Mouse (Mus musculus): ENCODE data around the gene Tdgf1. TPM values are rescaled to one million over a fixed set of nuclear protein-coding genes. Genes with fewer than 3 reads are reported as not detected.
A peak's percentile ranks its signal among the peaks of the same experiment; 100 is the strongest.

Tdgf1 gene
- under 1 TPM in 1 of 2 experiments, not detected in 1; 0.10 TPM for total RNA-seq (2021)
- long read RNA-seq, experiment 1, result 0 reads
- long read RNA-seq, experiment 2, result 0 reads

DNA sequence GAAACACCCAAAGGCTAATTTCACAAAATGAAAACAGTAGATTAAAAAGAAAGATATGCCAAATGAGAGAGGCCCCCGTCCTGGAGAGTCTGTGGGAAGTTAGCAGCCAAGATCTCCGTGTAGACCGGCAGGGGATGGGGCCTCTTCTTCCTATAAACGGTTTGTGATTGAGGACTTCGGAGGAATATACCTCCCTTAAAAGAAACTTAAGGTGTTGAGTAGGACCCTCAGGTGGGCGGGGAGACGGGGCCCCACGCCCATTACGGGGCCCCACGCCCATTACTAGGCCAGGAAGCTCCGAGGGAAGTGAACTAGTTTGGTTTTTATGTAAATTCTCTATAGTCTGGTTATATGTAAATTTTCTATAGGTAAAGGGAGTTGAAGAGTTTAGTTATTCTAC is at the start of gene Tdgf1:
TSS of gene Tdgf1 (minus strand) at position 233 of the 400 bp plus-strand sequence.
- no peak for DNase-seq
- intact Hi-C loops (cut with DNase I), result no loop called here

DNA sequence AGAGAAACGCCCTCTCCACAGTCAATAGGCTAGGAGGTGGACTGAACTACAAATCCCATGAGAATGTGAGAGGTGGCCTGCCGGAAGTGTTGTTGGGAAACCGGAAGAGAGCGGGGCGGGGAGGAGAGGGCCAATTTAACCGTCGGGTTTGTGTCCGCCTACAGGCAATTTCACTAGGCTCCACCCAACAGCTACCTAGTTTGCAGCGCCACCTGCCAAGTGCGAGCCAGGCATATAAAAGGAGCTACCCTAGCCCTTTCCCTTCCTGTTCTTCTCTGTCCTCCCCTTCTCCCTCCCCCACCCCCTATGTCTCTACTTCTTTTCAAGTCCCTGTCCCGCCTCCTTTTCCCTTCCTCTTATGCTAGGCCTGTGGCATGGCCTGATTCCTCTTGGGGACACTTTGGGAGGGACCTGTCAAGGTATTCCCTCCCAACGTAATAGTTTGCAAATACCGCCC is 48.8 kb upstream of the Tdgf1 start:
- intact Hi-C loops (cut with DNase I), result loop anchor here (5.0 kb wide), 2 partner anchors 72 to 253 kb away; no protein-coding TSS in a partner anchor
- peak; percentile 69 to 77 for DNase-seq

DNA sequence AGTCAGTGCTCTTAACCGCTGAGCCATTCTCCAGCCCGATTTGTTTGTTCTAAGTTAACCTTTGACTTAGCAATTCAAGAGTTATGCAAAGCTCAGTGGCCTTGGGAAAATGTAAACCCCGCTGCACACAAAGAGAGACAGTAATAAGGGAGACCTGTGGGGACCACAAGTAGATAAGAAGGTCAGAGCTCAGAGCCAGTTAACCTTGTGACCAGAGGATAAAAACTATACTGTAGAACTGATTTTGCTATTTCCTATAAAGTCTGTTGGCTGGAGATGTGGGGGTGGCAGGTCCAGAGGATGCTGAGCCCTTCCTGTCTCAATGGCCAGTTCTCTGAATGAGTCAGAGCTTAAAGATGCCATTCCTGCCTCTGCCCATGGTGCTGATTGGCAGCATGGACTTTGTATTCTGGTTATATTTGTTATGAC is 47.3 kb upstream of the Tdgf1 start:
- intact Hi-C loops (cut with DNase I), result no loop called here
- DNase-seq, result no peak

DNA sequence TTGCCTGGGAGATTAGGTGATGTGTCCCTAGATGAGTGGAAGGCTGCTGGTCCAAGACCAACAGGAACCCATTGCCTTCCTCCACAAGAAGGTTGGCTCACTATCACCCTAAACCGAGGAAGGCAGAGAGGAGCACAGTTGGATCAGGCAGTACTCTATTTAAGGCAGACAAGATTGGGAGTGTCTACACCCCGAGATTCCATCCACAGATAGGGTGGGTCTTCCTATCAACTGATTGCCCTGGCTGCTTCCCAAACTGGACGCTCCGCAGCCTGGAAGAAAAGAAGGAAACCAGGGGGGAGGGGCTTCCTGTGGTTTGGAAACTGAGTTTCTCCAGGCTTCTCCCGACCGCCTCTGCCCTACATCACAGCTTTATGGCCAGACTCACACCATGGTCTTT is 44.2 kb upstream of the Tdgf1 start, which contains the start of gene Rtp3:
TSS of gene Rtp3 (minus strand) at position 380 of the 400 bp plus-strand sequence.
- intact Hi-C loops (cut with DNase I), result no loop called here

DNA sequence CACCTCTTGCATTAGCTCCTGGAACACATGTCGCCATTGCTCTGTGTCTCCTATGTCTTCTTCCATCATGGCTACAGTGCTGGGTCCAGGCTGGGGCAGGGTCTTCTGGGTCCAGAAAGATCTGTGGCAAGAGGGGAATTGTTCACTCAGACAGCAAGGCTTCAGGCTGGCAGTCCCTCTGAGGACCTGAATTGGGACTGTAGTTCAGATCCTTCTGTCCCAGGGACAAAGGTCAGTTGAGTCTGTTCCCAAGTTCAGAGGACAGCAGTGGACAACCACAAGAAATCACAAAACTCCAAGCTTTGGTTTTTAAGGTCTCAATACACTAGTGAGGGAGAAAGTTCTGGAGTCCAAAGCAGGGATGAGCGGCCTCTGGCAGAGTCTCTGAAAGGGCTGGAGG is 43.6 kb upstream of the Tdgf1 start:
- intact Hi-C loops (cut with DNase I), result no loop called here
- DNase-seq, result no peak

More for the DNA sequence above, 44.2 kb upstream of the Tdgf1 start, which contains the start of gene Rtp3:
- peak; percentile 42 to 57 for DNase-seq

DNA sequence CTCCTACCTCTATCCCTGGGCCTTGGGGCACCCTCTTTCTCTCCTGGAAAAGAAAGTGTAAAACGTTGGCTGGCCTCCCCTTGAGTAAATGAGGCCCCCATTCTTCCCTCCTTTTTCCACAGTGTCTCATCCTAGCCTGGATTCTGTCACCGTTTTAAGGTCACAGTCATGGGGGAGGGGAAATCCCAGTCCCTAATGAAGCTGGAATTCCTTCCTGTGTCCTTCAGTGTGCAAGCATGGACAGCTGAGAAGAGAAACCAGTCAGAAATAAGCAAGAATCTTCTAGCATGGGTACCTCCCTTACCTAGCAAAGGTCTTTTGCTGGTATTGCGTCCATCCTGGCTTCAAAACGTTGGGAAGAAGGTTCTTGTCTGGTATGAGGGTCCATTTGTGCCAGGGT is 43.2 kb upstream of the Tdgf1 start:
- intact Hi-C loops (cut with DNase I), result no loop called here
- no peak for DNase-seq

DNA sequence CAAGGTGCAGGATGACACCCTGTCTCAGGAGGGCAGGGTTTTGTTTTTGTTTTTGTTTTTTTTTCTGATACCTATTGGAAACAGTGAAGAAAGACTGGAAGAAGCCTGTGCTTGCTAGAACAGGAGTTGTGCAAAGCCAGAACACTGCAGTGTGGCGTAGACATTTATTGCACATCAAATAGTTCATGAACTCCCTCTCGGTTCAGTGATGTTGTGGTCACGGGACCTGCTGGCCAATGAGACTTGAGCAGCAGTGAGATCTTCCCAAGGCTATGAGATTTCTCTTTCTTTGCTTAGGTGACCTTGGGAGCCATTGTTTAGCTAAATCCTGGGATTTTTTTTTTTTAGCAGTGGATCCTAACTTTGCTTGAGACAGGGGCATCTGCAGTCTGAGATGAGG is 42.1 kb upstream of the Tdgf1 start:
- intact Hi-C loops (cut with DNase I), result no loop called here
- DNase-seq, result no peak

DNA sequence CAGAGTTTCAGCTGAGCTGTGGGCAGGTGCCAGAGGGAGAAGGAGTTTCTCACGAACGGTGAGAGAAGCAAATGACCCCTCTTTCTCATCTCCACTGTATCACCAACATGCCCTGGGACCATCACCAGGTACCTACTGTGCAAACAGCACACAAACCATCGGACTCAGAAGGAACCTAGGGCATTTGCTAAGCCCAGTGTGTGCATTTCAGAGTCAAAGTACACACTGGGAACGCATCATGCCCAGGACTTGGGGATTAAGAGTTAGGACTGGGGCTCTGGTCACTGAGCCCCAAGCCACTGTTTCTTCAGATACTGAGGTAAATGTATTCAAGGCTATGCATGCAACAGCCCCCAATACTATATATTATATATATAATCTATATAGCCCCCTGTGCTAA is 41.4 kb upstream of the Tdgf1 start:
- intact Hi-C loops (cut with DNase I), result no loop called here
- no peak for DNase-seq

DNA sequence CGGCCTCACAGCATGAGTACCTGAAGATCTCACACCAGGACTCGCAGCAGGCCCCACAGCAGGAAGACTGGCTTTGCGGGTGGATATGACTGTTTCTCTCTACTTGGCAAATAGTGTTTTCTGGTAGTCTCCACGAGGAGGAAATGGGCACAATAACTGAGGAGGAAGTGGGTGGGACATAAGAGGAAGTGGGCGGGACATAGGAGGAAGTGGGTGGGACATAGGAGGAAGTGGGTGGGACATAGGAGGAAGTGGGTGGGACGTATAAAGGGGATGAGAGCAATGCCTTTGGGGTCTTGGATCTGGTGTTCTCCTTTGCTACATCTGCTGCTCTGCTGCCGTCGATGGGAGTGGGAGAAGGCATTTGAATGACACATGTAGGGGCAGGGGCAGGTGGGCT is 40.0 kb upstream of the Tdgf1 start:
- no peak for DNase-seq
- intact Hi-C loops (cut with DNase I), result no loop called here

DNA sequence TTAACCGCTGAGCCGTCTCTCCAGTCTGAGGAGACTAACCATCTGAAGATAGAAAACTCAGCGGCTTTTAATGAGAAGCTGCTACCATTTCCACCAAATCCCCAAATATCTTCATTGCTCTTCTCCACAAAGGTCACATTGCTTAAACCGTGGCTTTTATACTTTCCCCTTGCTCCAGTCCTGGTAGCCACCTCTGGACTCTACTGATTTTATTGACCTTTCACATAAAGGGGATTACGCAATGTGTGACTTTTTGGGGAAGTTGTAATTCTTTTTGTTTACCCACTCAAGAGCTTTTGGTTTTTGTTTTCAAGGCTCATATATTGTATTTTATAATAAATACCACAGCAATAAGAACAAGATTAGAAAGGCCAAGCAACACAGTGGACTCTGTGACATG is 39.6 kb upstream of the Tdgf1 start:
- intact Hi-C loops (cut with DNase I), result no loop called here
- no peak for DNase-seq

DNA sequence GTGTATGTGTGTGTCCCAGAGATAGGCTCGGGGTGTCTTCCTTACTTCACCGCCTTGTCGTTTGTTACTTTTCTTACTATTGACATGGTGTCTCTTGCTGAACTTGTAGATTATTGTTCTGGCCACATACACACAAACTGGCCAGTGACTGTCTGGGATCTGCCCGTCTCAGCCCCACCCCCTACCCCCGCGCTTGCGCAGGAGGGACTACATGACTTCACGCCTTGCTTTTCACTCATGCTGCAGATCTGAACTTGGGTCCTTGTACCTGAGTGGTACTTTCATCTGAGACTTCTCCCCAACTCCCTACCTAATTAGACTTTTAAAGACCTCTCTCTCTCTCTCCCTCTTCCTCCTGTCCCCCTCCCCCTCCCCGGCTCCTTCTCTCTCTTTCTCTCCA is 38.1 kb upstream of the Tdgf1 start:
- no peak for DNase-seq
- intact Hi-C loops (cut with DNase I), result no loop called here

DNA sequence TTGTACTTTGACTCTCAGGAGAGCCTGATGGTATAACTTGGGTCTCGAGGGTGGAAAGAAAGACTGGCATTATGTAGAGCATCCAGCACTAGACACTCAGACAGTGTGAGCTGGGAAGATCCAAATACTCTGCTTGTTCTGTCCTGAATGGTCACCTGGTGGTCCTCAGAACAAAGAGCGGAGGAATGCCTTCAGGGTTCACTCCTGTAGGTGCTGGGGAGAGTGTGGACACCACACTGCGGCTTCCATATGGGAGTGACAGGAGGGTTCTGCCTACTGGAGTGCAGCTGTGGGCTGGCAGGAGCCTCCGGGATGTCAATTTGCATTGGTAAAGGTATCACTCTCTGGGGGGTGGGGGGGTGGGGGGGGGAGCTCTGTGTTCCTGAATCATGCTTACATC is 36.4 kb upstream of the Tdgf1 start:
- no peak for DNase-seq
- intact Hi-C loops (cut with DNase I), result no loop called here

DNA sequence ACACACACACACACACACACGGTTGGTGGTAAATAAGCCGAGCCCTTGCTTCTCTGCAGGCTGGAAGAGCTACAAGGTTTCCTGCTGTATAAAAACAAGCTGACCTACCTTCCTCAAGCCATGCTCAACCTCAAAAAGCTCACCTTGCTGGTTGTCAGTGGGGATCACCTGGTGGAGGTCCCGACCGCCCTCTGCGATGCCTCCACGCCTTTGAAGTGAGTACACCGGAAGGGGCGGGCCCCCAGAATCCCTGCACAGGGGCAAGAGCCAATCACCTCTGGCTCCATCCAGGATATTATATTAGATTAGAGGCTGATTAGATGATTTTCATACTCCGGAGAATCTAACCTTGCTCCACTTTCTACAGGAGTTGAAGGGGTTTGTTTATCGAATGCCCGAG is 33.5 kb upstream of the Tdgf1 start:
- intact Hi-C loops (cut with DNase I), result no loop called here
- no peak for DNase-seq

DNA sequence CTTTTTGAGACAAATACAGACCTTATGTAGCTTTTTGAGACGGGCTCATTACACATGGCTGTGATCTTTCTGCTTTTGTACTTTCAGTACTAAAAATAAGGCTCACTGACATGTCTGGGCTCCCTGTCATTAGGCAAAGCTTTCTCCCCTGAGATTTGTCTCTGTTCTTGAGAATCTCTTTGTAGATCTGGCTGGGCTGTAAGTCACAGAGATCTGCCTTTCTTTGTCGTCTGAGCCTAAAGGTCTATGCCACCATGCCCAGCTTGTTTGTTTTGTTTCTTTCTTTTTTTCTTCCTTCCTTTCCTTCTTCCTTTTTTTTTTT is 19.9 kb upstream of the Tdgf1 start:
- no peak for DNase-seq
- intact Hi-C loops (cut with DNase I), result no loop called here

DNA sequence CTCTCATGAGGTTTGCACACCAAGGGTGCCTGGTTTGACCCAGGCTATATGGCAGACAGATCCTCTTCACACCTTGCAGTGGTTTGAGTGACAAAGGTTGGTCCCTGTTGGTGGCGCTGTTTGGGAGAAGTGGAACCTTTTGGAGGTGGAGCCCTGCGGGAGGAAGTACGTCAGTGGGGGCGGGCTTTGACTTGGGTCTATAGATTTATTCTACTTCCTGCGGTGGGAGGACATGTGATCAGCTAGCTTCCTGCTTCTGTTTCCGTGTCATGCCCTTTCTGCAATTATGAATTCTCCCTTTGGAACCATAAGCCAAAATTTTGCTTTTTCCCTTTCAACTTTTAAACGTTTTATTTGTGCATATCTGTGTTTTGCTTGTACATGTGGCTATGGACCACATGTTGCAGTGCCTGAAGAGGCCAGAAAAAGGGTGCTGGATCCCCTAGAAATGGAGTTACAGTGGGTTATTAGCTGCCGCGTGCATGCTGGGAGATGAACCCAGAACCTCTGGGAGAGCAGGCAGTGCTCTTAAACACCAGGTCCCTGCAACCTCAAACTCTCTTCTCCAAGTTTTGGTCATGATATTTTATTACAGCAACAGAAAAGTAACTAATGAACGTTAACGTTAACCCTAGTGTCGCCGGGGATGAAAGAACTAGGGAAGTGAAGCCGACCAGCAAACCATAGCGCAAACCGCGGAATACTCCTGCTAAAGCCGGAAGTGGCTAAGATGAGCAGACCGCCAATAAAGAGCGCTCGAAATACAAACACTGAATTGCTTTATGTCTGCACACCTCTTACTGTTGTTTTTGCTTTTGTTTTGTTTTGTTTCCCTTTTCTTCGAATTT is 19.3 kb upstream of the Tdgf1 start:
- DNase-seq, result no peak
- intact Hi-C loops (cut with DNase I), result no loop called here

DNA sequence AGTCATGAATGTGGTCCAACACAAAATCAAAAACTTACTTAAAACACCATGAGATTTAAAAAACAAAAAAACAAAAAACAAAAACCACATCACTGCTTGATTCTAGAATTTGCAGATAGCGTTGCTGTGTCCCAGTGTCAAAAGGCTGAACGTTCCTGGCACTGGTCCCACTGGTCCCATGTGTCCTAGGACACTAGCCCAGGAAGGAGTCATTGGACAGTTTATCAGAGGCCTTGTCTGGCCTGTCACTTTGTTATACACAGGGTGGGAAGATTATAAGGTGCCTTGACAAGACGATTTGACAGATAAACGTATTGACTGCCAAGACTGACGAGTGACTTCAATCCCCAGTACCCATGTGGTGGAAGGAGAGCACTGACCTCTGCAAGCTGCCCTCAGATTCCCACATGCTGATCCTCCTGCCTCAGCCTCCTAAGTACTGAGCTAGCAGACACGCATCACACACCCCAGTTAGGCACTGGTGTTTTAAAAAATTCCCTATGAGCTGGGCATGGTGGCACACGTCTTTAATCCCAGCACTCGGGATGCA is 17.7 kb upstream of the Tdgf1 start:
- intact Hi-C loops (cut with DNase I), result no loop called here
- peak; percentile 38 to 51 for DNase-seq

DNA sequence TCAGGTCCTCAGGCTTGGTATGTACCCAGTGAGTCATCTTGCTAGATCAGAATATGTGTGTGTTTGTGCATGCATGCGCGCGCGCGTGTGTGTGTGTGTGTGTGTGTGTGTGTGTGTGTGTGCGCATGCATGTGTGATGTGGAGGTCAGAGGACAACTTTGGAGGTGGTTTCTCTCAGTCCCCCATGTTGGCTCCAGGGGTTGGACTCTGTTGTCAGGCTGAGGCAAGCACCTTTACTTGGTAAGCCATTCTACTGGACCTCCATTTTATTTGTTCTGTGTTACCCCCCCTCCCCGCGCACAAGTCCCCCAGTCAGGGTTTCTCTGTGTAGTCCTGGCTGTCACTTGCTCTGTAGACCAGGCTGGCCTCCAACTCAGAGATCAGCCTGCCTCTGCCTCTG is 15.4 kb upstream of the Tdgf1 start:
- DNase-seq, result no peak
- intact Hi-C loops (cut with DNase I), result no loop called here

DNA sequence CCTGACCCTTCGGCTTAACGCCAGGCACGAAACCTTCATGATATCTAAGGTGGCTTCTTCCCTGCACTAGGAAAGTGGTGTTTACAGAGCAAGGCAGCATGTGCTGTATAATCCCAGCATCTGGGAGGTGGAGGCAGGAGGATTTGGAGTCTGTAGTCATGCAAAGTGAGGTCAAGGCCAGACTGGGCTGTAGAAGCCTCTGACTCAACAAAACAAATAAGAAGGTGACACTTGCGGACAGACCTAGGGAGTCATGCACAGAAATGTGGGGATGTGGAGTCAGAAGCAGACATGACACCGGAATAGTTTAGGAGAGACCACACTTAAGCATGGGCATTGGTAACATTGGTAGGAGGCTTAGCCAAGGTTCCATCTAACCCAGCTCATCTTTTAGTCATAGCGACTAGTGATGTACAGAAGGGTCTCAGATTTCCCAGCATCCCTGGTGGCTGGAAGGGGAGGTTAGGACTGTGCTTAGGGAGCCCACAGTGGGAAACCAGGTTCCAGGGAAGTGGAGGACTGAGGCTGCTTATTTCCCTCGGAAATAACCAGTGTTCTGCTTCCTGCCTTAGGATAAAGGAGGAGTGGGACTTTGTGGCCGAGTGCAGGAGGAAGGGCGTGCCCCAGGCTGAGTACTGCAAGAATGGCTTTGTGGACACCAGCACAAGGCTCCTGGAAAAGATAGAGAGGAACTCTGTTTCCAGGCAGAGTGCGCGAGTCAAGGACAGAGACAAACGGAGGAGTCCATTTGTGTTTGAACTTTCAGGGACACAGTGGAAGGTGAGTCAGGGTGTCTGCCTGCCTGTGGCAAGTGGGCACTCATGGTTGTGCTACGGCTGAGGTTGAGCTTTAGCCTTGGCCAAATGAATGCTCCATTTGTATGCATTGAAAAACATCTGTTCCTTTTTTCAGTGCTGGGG is 14.5 kb upstream of the Tdgf1 start:
- intact Hi-C loops (cut with DNase I), result no loop called here
- no peak for DNase-seq

DNA sequence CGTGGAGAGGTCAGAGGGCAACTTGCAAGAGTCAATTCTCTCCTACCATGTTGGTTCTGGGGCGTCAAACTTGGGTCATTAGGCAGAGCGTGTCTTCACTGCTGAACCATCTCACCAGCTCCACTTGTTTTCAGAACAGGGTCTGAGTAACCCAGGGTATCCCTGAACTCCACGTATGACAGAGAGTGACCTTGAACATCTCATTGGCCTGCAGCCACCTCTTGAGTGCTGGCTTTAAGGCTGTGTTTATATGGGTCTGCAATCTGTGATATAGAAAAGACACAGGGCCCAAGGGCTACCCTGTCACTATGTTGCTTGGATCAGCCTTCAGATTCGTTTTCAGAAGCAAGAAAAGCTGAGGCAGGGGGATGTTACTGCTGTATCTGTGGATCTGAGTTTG is 13.7 kb upstream of the Tdgf1 start:
- intact Hi-C loops (cut with DNase I), result loop anchor here (10.0 kb wide), 1 partner anchor 545 kb away; the partner anchor contains the start of gene Ngp
- no peak for DNase-seq

DNA sequence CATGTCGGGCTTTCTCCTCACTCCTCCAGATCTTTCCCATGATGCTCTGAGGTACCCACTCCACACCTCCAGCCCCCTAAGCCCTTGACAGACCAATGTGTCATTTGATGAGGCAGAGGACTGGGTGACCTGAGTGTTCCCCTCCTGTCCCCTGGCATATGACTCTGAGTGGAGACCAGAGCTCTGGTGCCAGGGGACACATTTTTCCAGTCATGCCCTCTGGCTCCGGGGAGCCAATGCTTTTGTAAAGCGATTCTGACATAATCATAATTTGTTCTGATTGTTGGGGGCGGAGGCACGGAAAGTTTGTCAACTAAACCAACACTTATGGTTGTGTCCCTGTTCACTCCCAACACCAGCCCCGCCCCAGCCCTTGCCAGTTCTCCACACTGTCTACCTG is 10.0 kb upstream of the Tdgf1 start:
- intact Hi-C loops (cut with DNase I), result loop anchor here (2.0 to 10.0 kb wide), 2 partner anchors 33 to 541 kb away; partner anchors contain the start of gene Ngp
- peak; percentile 44 to 49 for DNase-seq

Measured in heart, postnatal 14 days (tissue).